Mouse (Mus musculus) E14TG2a.4 (cell line): ENCODE measurements at regions not wholly inside any gene's neighbourhood (a gene's known extent, or its start where the extent isn't known, plus 50 kb on each side); places are given as distances from the start of the nearest gene placed in this dataset.

ENCODE experiments used
- CTCF ChIP-seq: conservative IDR thresholded peaks from 2 replicates; pipeline ENCODE4 v1.5.1; 2014; ENCODE audit warnings: low read length
- POU5F1 ChIP-seq: IDR thresholded peaks from 2 replicates; pipeline ENCODE4 v1.6.1; 2014; ENCODE audit warnings: low read length, borderline replicate concordance

DNA sequence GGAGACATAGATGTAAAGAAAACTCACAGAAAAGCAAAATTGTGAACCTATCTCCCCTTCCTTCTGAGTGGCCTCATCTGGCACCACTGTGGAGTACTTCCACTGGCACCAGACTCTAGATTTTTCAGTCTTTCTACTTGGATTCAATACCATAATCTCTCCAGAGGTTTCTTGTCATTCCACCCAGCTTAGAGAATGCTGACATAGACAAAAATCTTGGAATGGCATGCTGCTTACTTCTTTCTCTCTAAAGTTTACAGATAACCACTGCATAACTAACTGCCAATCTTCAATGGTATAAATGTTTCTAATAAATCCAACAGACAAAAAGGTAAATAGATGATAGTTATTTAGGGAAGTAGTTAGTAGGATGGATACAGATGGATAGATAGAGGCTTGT lies 589.6 kb upstream of the Vrk2 start:
- TF ChIP-seq CTCF (no peak), POU5F1 (no peak)
